ENCODE assay signal across 10 mouse cellular contexts in the genomic region with DNA sequence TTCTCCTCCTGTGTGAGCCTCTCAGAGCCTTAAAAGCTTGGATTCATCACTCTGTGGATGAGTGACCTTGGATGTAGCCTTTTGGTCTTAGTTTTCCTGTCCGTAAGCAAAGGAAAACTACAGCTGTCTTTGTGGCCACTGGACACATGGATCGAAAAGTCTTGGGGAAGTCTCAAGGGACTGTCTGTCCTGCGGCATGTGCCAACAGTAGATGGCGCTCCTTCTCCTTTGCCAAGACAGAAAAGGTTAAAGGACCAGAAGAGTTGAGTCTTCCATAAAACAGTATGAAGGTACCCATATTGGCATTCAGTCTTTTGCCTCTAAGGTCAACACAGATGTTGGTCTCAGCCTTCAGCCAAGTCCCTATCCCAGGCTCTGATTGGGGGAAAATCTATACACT. TPM values are rescaled to one million over a fixed set of nuclear protein-coding genes. Genes with fewer than 3 reads are reported as not detected.
DNase-seq lines count a peak whose midpoint lies in the region; ATAC-seq and TF ChIP-seq lines count a peak whose summit lies in the region.
"Had no signal": no experiment of that assay in that cellular context is flagged by ENCODE, and none has a peak within 500 bp of the region (broad histone marks: within the 10 kb centered on the region; RNA-seq: fewer than 3 reads in every experiment).

No protein-coding gene starts in this region.

- no peaks in the 10 kb centered on the region for H3K36me3 ChIP-seq in forebrain, embryonic 10.5 days (replicated peaks)
- H3K36me3 ChIP-seq in forebrain, embryonic 16.5 days (ENCODE audit: control insufficient read depth, insufficient read depth), result no peaks in the 10 kb centered on the region
- H3K36me3 ChIP-seq in lung, embryonic 15.5 days, result no peaks in the 10 kb centered on the region
- H3K36me3 ChIP-seq: hindbrain, embryonic 15.5 days; stomach, embryonic 15.5 days had no signal

- TF ChIP-seq POLR2A in bone marrow, adult 2 months (IDR thresholded peaks at IDR 0.05; ENCODE audit: borderline replicate concordance, control insufficient read depth, low read depth, low read length), result no peak

- no peaks in the 10 kb centered on the region for H3K9me3 ChIP-seq in forebrain, embryonic 10.5 days
- no peaks in the 10 kb centered on the region for H3K9me3 ChIP-seq in forebrain, embryonic 16.5 days (ENCODE audit: control insufficient read depth, low read length)
- H3K9me3 ChIP-seq in lung, embryonic 15.5 days, result no peaks in the 10 kb centered on the region
- H3K9me3 ChIP-seq: hindbrain, embryonic 15.5 days; stomach, embryonic 15.5 days had no signal

- peak; percentile 59 for DNase-seq in forebrain, embryonic 10.5 days (ENCODE audit: extremely low spot score, low spot score)
- peak; percentile 87 for DNase-seq in 3T3-L1 (ENCODE audit: low read depth, low spot score)
- peak; percentile 33 for DNase-seq in fibroblast of lung, adult 2 months (ENCODE audit: low read depth)
- DNase-seq in kidney, postnatal 10 days, result peak; percentile 83
- peak; percentile 15 for DNase-seq in right cerebral cortex, postnatal 25 days

- H3K4me2 ChIP-seq in forebrain, embryonic 16.5 days (ENCODE audit: low read length), result no peak overlapping the region
- H3K4me2 ChIP-seq in lung, embryonic 15.5 days, result no peak overlapping the region
- H3K4me2 ChIP-seq: hindbrain, embryonic 15.5 days; stomach, embryonic 15.5 days had no signal

- ATAC-seq in forebrain, embryonic 16.5 days, result no peak
- ATAC-seq in lung, embryonic 15.5 days (ENCODE audit: borderline replicate concordance, extremely low read depth, low FRiP score, low TSS enrichment), result 0 out of 2 replicates have a peak, but pooled peaks have one; percentile 31

- no peak overlapping the region for H3K9ac ChIP-seq in forebrain, embryonic 16.5 days (replicated peaks; ENCODE audit: low read depth, low read length)
- H3K9ac ChIP-seq in lung, embryonic 15.5 days, result no peak overlapping the region
- H3K9ac ChIP-seq: hindbrain, embryonic 15.5 days; stomach, embryonic 15.5 days had no signal

- H3K4me1 ChIP-seq in forebrain, embryonic 10.5 days, result peaks cover 10% of the 10 kb centered on the region
- H3K4me1 ChIP-seq in forebrain, embryonic 16.5 days (replicated peaks; ENCODE audit: control insufficient read depth, insufficient read depth, low read length), result no peaks in the 10 kb centered on the region
- H3K4me1 ChIP-seq in bone marrow, adult 2 months (ENCODE audit: control insufficient read depth, insufficient read depth, low read length), result no peaks in the 10 kb centered on the region
- H3K4me1 ChIP-seq in lung, embryonic 15.5 days, result no peaks in the 10 kb centered on the region
- H3K4me1 ChIP-seq: hindbrain, embryonic 15.5 days; stomach, embryonic 15.5 days had no signal

- no peak overlapping the region for H3K27ac ChIP-seq in forebrain, embryonic 10.5 days
- no peak overlapping the region for H3K27ac ChIP-seq in forebrain, embryonic 16.5 days (ENCODE audit: low read length)
- no peak overlapping the region for H3K27ac ChIP-seq in bone marrow, adult 2 months (ENCODE audit: control insufficient read depth, insufficient read depth, low read depth, low read length, poor library complexity)
- H3K27ac ChIP-seq in lung, embryonic 15.5 days, result no peak overlapping the region
- H3K27ac ChIP-seq: hindbrain, embryonic 15.5 days; stomach, embryonic 15.5 days had no signal

- peak; percentile 62 for TF ChIP-seq CTCF in bone marrow, adult 2 months (IDR thresholded peaks at IDR 0.05; ENCODE audit: control insufficient read depth, insufficient read depth, low read length)

- no peak overlapping the region for H3K4me3 ChIP-seq in forebrain, embryonic 10.5 days
- H3K4me3 ChIP-seq in forebrain, embryonic 16.5 days (replicated peaks; ENCODE audit: low read length), result no peak overlapping the region
- H3K4me3 ChIP-seq in bone marrow, adult 2 months (replicated peaks; ENCODE audit: control insufficient read depth, low read depth, low read length), result no peak overlapping the region
- H3K4me3 ChIP-seq in lung, embryonic 15.5 days, result no peak overlapping the region
- H3K4me3 ChIP-seq: hindbrain, embryonic 15.5 days; stomach, embryonic 15.5 days had no signal

- H3K27me3 ChIP-seq in forebrain, embryonic 10.5 days (ENCODE audit: poor library complexity, severe bottlenecking), result peaks cover 41% of the 10 kb centered on the region
- H3K27me3 ChIP-seq in forebrain, embryonic 16.5 days (replicated peaks; ENCODE audit: control insufficient read depth, insufficient read depth, low read length), result no peaks in the 10 kb centered on the region
- H3K27me3 ChIP-seq in lung, embryonic 15.5 days, result no peaks in the 10 kb centered on the region
- H3K27me3 ChIP-seq: hindbrain, embryonic 15.5 days; stomach, embryonic 15.5 days had no signal

- WGBS in forebrain, embryonic 10.5 days, result 23% methylated on average over 4 of the region's 4 CpGs
- WGBS in forebrain, embryonic 16.5 days, result 19% methylated on average over 4 of the region's 4 CpGs
- WGBS in bone marrow, adult 2 months, result 10% methylated on average over 4 of the region's 4 CpGs
- WGBS in lung, embryonic 15.5 days, result 7% methylated on average over 4 of the region's 4 CpGs

RNA-seq across cellular contexts. Expression of a gene that starts 47.6 kb away (rescaled TPM):
- polyA plus RNA-seq in forebrain, embryonic 10.5 days (2016; fragmentation: Nextera tagmentation; extraction: Ambion mirVana), result 2.2 and 2.4 TPM in 2 replicates
- 0.62 and 0.84 TPM in 2 replicates for polyA plus RNA-seq in forebrain, embryonic 16.5 days (2015; fragmentation: Nextera tagmentation; extraction: Ambion mirVana)
- polyA plus RNA-seq in bone marrow, adult 2 months (2011; ENCODE audit: insufficient read depth, insufficient read length, low replicate concordance, missing spikeins), result 0.47 and 1.2 TPM in 2 replicates
- polyA plus RNA-seq in lung, embryonic 15.5 days (2015; fragmentation: Nextera tagmentation; extraction: Ambion mirVana), result 1.6 and 1.9 TPM in 2 replicates

Comparison
In these comparisons a context has a peak if more than half of its experiments do, and no peak if none do; other contexts are left out.
1. DNase-seq: peak in every context shown above with its lines; median percentile 87 in 3T3-L1; 83 in kidney, postnatal 10 days; 59 in forebrain, embryonic 10.5 days; 33 in fibroblast of lung, adult 2 months; 15 in right cerebral cortex, postnatal 25 days.